Mouse (Mus musculus): ENCODE measurements at regions not wholly inside any gene's neighbourhood (a gene's known extent, or its start where the extent isn't known, plus 50 kb on each side); places are given as distances from the start of the nearest gene placed in this dataset.
"Not testable (repeated sequence)": the region's sequence is repeated elsewhere in the genome, so short reads cannot be mapped to it uniquely, and the experiment has no call there.

DNA sequence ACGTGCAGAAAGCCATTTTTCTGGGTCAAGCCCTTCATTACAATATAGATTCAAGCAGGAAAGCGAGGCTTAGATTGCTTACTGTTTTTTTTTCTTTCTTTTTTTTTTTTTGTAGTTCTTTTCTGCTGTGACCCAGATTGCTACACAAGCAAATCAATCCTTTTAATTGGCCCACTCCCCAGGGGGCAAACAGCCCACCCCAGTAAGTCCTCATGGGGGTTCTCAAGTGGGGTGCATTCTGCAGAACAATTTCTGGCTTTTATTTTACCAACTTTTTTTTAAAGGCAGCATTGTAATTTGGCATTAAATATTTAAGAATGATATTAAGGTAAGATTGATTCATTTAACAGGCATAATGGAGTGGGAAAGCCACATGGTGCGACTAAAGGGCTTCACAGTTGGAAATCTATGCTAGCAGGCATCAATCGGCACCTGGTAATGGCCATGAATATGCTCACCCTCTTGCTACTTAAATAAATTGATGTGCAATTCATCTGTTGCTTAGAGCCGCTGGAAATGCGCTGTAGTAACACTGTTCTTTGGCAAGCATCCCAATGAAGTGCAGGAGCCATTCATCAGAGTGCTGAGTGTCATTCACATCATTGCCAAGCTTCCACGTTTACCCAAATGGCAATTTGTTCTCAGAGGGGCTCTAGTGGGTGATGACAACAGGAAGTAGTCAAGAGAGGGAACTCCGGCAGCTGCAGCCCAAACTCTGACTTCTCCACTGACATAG lies 236.3 kb upstream of the Arhgap42 start:
- H3K4me3 ChIP-seq, result no peak overlapping the region
- WGBS, result 25% methylated on average over 8 of the region's 8 CpGs
- H3K36me3 ChIP-seq, result no peaks in the 10 kb centered on the region
- no peak overlapping the region for H3K27ac ChIP-seq (replicated peaks)
- H3K9me3 ChIP-seq, result no peaks in the 10 kb centered on the region
- no peaks in the 10 kb centered on the region for H3K4me1 ChIP-seq
- ATAC-seq (ENCODE audit: extremely low read depth, insufficient number of reproducible peaks, low FRiP score, low TSS enrichment), result no peak
- H3K27me3 ChIP-seq (replicated peaks), result peaks cover 32% of the 10 kb centered on the region
- H3K9ac ChIP-seq, result no peak overlapping the region
- no peak overlapping the region for H3K4me2 ChIP-seq

DNA sequence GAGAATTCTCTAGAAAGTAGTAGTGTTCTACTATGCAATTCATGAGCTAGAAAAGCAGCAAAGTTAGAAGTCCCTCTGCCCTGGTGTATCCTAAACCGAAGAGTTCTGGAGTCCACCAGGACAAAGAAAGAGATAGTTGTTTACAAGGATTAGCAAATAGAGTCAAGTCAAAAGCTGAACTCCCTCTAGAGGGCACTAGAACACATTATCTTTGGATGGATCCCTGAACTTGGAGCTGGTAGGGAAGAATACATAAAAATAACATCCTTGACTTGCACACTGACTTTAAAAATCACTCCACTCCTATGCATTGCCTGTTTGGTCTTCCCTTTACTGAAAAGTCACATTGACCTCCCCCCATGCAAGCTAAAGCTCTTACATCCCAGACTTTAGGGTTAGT lies 205.3 kb upstream of the Arhgap42 start:
- Histone ChIP-seq H3K36me3 (no peaks in the 10 kb centered on the region), H3K4me3 (no peak overlapping the region), H3K27me3 (replicated peaks) (no peaks in the 10 kb centered on the region), H3K9me3 (no peaks in the 10 kb centered on the region), H3K4me1 (no peaks in the 10 kb centered on the region), H3K9ac (no peak overlapping the region), H3K27ac (replicated peaks) (no peak overlapping the region), H3K4me2 (no peak overlapping the region)
- WGBS, result 74% methylated on average over 1 of the region's 1 CpGs
- ATAC-seq (ENCODE audit: extremely low read depth, insufficient number of reproducible peaks, low FRiP score, low TSS enrichment), result no peak

DNA sequence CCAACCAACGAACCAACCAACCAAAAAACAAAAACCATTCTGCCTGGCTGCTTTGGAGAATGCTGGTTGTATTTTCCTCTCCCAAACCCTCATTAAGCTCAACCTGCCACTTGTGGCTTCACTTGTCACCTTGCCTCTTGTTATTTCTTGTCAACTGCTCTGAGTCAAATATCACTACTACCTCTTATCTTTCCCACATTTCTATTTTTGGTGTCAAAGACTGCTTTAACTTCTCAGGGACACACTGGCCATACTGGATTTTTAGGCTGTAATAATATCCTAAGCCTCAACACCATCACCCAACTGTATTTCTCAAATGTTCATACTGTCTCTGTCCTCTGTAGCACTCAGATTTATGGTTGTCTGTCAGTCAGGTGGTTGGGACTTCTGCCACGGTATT lies 181.4 kb upstream of the Arhgap42 start:
- no peak for ATAC-seq (ENCODE audit: extremely low read depth, insufficient number of reproducible peaks, low FRiP score, low TSS enrichment)
- WGBS, result 54% methylated on average over 2 of the region's 2 CpGs

DNA sequence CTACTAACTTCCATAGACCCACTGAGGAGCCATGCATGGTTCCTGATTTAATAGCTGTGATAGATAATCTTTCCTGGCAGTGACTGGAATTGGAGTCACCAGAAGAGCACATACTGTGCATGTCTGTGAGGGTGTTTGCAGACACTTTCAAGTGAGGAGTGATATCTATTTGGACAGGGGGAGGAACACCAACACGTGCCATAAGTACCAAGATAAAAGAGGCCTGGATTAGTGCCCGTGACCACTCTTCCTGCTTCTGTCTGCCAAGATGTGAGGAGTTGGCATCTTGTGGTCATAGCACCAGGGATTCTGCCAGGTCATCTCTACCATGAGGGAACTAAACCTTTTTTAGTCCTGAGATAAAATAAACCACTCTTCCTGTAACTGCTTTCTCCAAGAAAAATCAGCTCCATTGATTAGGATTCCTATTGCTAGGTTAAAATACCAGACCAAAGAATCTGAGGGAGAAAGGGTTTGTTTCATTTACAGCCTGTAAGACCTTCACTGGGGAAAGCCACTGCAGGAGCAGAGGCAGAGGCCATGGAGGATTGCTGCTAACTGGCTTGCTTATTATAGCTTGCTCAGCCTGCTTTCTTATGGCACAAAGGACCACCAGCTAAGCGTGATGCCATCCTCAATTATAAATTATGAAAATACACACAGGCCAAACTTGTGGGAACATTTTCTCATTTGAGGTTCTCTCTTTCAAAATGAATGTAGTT lies 173.7 kb upstream of the Arhgap42 start:
- Histone ChIP-seq H3K27me3 (replicated peaks) (no peaks in the 10 kb centered on the region), H3K4me3 (no peak overlapping the region), H3K9ac (no peak overlapping the region), H3K4me1 (0 out of 2 replicates have a peak, but pooled peaks cover 7% of the 10 kb centered on the region), H3K27ac (replicated peaks) (peak overlapping the region; percentile 33; the same call in 1 of the 2 replicates), H3K4me2 (no peak overlapping the region), H3K9me3 (peaks cover 4% of the 10 kb centered on the region; the same call in 1 of the 2 replicates), H3K36me3 (no peaks in the 10 kb centered on the region)
- ATAC-seq (ENCODE audit: extremely low read depth, insufficient number of reproducible peaks, low FRiP score, low TSS enrichment), result no peak; the same call in 1 of the 2 replicates
- 36% methylated on average over 3 of the region's 3 CpGs for WGBS

More for the DNA sequence above, 181.4 kb upstream of the Arhgap42 start:
- H3K4me3 ChIP-seq, result no peak overlapping the region
- peak overlapping the region; percentile 63 for H3K27ac ChIP-seq (replicated peaks)
- no peaks in the 10 kb centered on the region; the same call in 1 of the 2 replicates for H3K9me3 ChIP-seq
- H3K36me3 ChIP-seq, result no peaks in the 10 kb centered on the region
- no peaks in the 10 kb centered on the region for H3K27me3 ChIP-seq (replicated peaks)
- no peak overlapping the region for H3K4me2 ChIP-seq
- H3K9ac ChIP-seq, result no peak overlapping the region
- H3K4me1 ChIP-seq, result 0 out of 2 replicates have a peak, but pooled peaks cover 3% of the 10 kb centered on the region

DNA sequence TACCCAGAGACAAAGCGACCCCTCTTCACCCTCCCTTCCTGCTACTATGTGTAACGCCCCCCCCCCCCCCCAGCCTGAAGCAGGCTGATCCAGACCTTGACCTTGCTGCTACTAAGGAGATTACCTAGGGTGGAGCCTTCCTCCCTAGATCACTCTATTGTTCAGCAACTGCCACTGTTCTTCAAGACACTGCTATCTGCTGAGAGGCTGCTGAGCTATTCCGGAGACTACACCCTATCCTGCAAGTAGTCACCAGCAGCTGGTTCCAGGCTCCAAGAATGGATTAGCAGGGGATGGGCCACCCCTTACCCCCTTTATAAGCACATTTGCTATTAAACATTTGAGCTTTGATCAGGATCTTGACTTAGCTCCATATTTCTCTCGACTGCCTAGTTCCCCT lies 155.3 kb upstream of the Arhgap42 start:
- 73% methylated on average over 3 of the region's 4 CpGs for WGBS
- not testable (repeated sequence) for H3K4me1 ChIP-seq; ATAC-seq (ENCODE audit: extremely low read depth, insufficient number of reproducible peaks, low FRiP score, low TSS enrichment)

DNA sequence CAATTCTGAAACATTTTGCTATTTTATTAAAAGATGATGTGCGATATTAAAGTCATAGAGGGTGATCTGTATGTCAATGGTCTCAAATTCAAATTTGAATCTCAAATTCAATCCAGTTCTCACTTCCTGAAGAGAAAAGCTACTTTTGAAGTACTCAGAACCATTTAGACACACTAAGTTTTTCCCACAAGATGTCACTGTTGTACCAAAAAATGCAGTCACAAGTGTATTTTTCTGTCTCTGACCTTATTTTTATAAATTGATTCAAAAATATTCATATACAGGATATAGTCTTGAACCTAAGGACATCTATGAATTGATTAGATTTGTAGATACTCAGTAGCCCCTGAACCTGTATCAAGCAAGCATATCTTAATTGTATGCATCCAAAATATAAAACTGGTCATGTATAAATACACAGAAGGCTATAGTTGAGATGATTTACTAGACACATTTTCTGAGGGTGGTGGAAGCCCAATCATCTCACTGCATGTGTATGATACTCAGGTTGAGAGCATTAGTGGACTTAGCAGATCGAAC lies 137.8 kb upstream of the Arhgap42 start:
- no peak overlapping the region for H3K27ac ChIP-seq (replicated peaks)
- no peaks in the 10 kb centered on the region for H3K4me1 ChIP-seq
- H3K9me3 ChIP-seq, result no peaks in the 10 kb centered on the region
- H3K4me2 ChIP-seq, result no peak overlapping the region
- no peaks in the 10 kb centered on the region for H3K36me3 ChIP-seq
- H3K27me3 ChIP-seq (replicated peaks), result no peaks in the 10 kb centered on the region
- no peak overlapping the region for H3K9ac ChIP-seq
- 61% methylated on average over 2 of the region's 2 CpGs for WGBS
- H3K4me3 ChIP-seq, result no peak overlapping the region
- no peak for ATAC-seq (ENCODE audit: extremely low read depth, insufficient number of reproducible peaks, low FRiP score, low TSS enrichment)

More for the DNA sequence above, 155.3 kb upstream of the Arhgap42 start:
- H3K4me2 ChIP-seq; H3K36me3 ChIP-seq; H3K4me3 ChIP-seq; H3K27me3 ChIP-seq (replicated peaks); H3K27ac ChIP-seq (replicated peaks); H3K9ac ChIP-seq; H3K9me3 ChIP-seq: not testable (repeated sequence)

DNA sequence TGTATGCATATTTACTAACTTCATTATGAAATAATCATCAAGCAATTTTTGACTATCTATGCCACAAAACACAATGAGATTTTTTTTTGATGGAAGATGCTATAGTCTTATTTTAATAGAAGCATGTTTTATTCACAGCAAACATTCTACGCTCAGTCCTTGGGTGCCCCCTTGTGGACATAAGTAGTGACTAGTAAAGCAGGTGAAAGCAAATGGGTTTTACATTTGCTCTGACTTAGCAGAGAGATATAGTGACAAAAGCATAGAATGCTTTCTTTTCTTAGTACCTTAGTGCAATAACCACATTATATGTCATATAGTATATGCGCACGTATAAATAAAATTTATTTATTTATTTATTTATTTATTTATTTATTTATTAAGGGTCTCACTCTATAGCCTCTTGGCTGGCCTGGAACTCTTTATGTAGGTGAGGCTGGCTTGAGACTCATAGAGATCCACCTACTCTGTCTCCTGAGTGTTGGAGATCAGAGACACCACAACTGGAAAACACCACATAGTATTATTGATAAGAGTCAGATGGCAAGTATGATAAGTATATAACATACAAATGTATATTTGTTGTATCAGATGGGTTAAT lies 136.5 kb upstream of the Arhgap42 start:
- no peaks in the 10 kb centered on the region for H3K9me3 ChIP-seq
- H3K9ac ChIP-seq, result no peak overlapping the region
- no peak overlapping the region for H3K4me2 ChIP-seq
- no peaks in the 10 kb centered on the region for H3K36me3 ChIP-seq
- no peaks in the 10 kb centered on the region for H3K4me1 ChIP-seq
- no peak overlapping the region for H3K4me3 ChIP-seq
- 20% methylated on average over 3 of the region's 3 CpGs for WGBS
- no peaks in the 10 kb centered on the region for H3K27me3 ChIP-seq (replicated peaks)
- no peak overlapping the region for H3K27ac ChIP-seq (replicated peaks)
- no peak for ATAC-seq (ENCODE audit: extremely low read depth, insufficient number of reproducible peaks, low FRiP score, low TSS enrichment)

DNA sequence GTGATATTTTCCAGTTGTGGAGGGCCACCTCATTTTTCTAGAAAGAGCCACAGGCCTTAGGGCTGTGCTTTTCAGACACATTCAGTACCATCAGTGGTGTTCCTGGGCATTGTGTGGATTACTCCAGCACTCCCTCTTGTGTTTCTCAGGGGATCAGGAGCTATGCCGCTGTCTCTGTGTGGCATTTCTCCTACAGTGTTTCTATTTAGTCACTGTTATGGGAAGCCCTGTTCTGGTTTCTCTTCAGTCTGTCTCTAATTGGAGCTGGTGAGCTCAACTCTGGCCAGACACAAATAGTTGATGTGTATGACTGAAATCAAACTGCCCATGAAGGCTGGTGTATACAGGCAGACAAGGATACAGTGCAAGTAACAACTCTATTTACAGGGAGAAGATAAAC lies 133.7 kb upstream of the Arhgap42 start:
- H3K9ac ChIP-seq, result no peak overlapping the region
- H3K27me3 ChIP-seq (replicated peaks), result no peaks in the 10 kb centered on the region
- no peaks in the 10 kb centered on the region for H3K9me3 ChIP-seq
- ATAC-seq (ENCODE audit: extremely low read depth, insufficient number of reproducible peaks, low FRiP score, low TSS enrichment), result no peak
- H3K4me1 ChIP-seq, result no peaks in the 10 kb centered on the region
- WGBS, result 74% methylated on average over 1 of the region's 1 CpGs
- no peak overlapping the region for H3K27ac ChIP-seq (replicated peaks)
- H3K4me2 ChIP-seq, result no peak overlapping the region
- no peak overlapping the region for H3K4me3 ChIP-seq
- no peaks in the 10 kb centered on the region for H3K36me3 ChIP-seq

DNA sequence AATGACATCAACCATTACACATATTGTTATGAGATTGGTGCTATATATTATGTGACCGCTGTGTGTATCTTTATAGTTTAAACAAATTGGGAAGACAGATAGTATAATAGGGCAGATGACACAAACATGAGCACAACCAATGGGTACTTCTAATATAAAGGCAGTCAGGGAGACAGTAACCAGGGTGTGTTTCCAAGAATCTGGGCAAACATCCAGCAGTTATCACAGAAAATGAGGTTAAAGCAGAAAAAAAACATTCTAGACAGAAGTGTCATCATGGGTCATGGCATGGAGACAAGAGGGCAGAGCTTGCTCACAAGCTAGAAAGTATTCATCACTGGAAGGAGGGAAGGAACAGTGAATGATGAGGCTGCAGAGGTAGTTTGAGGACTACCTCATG lies 129.8 kb upstream of the Arhgap42 start:
- Histone ChIP-seq H3K9me3 (no peaks in the 10 kb centered on the region), H3K9ac (no peak overlapping the region), H3K4me3 (no peak overlapping the region), H3K27ac (replicated peaks) (no peak overlapping the region), H3K4me2 (no peak overlapping the region), H3K4me1 (no peaks in the 10 kb centered on the region), H3K36me3 (no peaks in the 10 kb centered on the region), H3K27me3 (replicated peaks) (no peaks in the 10 kb centered on the region)
- WGBS, result 77% methylated on average over 1 of the region's 1 CpGs
- no peak for ATAC-seq (ENCODE audit: extremely low read depth, insufficient number of reproducible peaks, low FRiP score, low TSS enrichment)

DNA sequence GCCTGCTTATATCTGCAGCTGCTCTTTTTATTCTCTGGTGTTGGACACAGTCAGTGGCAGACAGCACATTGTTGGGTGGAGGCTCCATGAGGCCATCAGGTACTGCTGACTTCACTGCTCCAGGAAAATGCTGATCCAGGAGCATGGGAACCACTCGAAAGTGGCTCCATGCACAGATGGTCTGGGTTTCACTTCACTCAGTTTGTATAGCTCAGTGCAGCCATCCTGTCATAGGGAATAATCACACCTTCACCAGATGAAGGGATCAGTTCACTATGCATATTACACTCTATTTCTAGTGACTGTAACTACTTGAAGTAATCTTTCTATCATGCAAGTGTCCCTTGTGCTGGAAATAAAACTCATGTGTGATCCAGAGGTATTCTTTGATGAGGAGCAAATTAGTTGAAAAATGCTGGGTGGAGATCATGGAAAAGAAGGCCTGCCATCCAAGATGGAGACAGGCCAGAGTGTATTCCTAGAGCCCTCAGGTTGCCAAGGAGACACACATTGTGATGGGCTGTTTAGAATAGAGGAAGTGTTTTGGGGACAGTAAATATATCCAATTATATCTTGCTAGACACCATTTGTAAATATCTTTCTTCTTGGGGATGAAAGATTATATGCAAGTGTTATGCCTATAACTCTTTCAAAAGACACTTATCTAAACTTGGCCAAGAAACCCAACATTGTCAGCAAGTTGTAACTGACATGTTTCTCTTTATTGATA lies 103.7 kb upstream of the Arhgap42 start:
- Histone ChIP-seq H3K27me3 (replicated peaks) (no peaks in the 10 kb centered on the region), H3K4me1 (no peaks in the 10 kb centered on the region), H3K9me3 (no peaks in the 10 kb centered on the region), H3K27ac (replicated peaks) (no peak overlapping the region), H3K36me3 (no peaks in the 10 kb centered on the region), H3K4me2 (no peak overlapping the region), H3K9ac (no peak overlapping the region), H3K4me3 (no peak overlapping the region)
- WGBS, result 52% methylated on average over 1 of the region's 1 CpGs
- ATAC-seq (ENCODE audit: extremely low read depth, insufficient number of reproducible peaks, low FRiP score, low TSS enrichment), result no peak

DNA sequence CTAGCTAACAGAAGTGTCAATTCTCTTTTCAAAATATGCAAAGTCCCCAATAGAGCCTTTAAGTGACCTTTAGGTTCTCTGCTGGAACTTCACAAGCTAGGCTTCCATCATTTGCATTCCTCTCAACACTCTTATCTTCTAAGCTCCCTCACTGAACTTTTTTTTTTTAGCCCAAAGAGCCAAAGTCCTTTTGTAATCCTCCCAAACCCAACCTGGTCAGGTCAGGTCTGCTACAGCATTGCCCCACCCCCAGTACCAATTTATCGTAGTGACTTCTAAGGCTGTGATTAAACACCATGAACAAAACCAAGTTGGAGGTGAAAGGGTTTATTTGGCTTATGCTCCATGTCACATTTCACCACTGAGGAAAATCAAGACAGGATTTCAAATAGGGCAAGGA lies 79.7 kb upstream of the Arhgap42 start:
- no peaks in the 10 kb centered on the region for H3K27me3 ChIP-seq (replicated peaks)
- no peaks in the 10 kb centered on the region; the same call in 1 of the 2 replicates for H3K9me3 ChIP-seq
- no peak for ATAC-seq (ENCODE audit: extremely low read depth, insufficient number of reproducible peaks, low FRiP score, low TSS enrichment)
- no peaks in the 10 kb centered on the region for H3K36me3 ChIP-seq
- no peak overlapping the region for H3K9ac ChIP-seq
- H3K27ac ChIP-seq (replicated peaks), result no peak overlapping the region
- no peaks in the 10 kb centered on the region for H3K4me1 ChIP-seq
- no peak overlapping the region for H3K4me2 ChIP-seq
- 56% methylated on average over 1 of the region's 1 CpGs for WGBS
- no peak overlapping the region for H3K4me3 ChIP-seq
